Mouse (Mus musculus) erythroblast, adult 5-6 weeks (primary cell): ENCODE data around the gene Wasf1. TPM values are rescaled to one million over a fixed set of nuclear protein-coding genes. Genes with fewer than 3 reads are reported as not detected.

ENCODE experiments used
- ATAC-seq: replicated peaks from 2 replicates; pipeline ENCODE4 v1.8.0; 2016; ENCODE audit warnings: moderate number of reproducible peaks, mild to moderate bottlenecking, moderate TSS enrichment, inconsistent platforms; ENCODE audit not compliant: poor library complexity, low FRiP score, severe bottlenecking
- total RNA-seq, 2 experiments: library from RNA; stranded (forward) in 1 of 2; stranded (reverse) in 1 of 2; fragments of 150-400 nt in 1 of 2; fragments of 200-764, 138-1000 nt in 1 of 2; gene quantifications; 2 replicates each; pipeline versions ENCODE4 v1.2.3 to v1.2.4; 2015 to 2017; ENCODE audit warnings: low replicate concordance in 2 of 2

The Wasf1 gene
- total RNA-seq (2015; ENCODE audit: low replicate concordance): not detected in 2 replicates
- total RNA-seq (2017; ENCODE audit: low replicate concordance): not detected in 2 replicates

DNA sequence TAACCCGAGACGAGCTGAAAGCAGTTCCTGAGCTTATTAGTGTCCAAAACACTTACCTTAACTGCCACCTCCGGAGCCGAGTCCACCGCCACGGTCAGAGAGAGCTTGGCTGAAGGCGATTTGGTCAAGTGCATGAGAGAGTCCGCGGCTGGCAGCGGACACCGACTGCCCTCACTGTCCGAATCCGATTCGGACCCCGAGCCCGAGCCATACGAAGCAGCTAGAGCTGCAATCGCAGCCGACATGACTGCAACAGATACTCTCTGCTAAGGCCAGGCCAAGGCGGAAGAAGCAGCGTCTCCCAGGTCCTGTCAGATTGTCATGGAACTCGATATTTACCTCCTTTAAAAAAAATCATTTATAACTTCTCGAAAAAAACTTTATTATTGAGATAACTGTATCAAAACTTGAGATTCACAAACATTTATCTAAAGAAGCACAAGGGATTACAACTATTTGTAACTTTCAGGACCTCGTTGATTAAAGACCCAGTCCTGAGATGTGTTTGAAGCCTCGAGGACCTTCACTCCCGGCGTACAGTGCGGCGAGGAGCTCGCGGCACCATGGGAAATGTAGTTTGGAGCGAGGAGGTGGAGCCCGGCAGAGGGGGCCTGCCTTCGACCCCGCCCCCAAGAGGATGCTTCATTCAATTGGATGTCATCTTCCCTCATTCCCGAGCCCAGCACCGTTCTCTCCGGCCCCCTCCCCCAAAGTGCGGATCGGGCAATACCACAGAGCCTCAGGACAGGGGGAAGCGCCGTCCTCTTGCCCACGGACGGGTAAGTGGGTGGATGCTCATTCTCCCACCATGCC, at the start of gene Wasf1, which contains the start of gene Cdc40:
TSS of gene Wasf1 (plus strand) at position 645 of the 813 bp plus-strand sequence.
TSS of gene Cdc40 (minus strand) at position 481 of the 813 bp plus-strand sequence.
- peak; percentile 99 for ATAC-seq

DNA sequence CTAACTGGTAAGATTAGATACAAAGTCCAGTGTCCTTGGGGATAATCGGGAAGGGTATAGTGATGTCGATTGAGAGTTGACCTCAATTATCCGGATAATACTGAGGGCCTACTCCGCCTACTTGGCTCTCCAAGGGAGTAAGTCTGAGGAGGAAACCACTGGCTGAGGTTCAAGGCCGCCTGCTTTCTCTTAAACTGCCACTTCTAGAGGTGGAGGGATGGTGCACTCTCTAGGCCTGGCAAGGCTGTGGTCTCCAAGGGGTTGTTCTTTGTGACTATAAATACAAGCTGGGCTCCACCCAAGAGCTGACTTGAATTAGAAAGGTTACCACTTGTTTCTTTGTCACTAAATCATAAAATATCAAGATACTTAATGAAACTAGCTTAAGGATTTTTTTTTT, 43.2 kb upstream of the Wasf1 start:
- no peak for ATAC-seq

GRCm38 (mm10) chr10:40843841-40844240, 39.4 kb upstream of the Wasf1 start:
- ATAC-seq: no peak

- no peak for ATAC-seq
Measured at GRCm38 (mm10) chr10:40844546-40844945, 38.7 kb upstream of the Wasf1 start.

GRCm38 (mm10) chr10:40845626-40846025, 37.6 kb upstream of the Wasf1 start:
- no peak for ATAC-seq

DNA sequence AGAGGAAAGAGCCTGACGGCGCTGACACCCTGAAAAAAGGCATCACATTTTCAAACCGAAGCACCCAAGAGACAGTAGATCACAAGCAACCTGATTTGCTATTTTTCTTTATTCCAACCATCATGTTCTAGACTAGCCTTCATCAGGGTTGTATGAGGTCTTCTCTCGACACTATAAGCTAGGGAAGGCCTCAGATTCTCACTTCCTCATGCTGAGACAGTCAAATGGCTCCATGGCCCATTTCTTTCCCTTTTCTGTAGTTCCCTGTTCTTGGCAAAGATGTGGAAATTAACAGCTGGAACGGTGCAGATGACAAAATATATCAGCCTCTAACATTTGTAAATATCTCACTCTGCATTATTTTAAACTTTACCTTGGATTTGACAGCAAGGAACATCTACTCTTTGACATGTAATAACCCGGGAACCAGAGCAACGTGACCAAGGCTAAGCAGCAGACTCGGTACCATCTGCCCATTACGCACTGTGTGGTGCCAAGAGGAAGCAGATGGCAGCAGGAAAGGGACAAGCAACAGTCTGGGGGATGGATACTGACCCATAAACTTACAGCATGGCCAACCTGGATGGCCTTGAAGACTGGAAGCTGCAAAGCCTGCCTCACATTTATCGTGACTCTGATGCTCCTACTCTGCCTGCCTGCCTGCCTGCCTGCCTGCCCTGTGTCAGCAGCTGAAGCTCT, 36.0 kb upstream of the Wasf1 start:
- ATAC-seq: no peak

- ATAC-seq: no peak
Measured at GRCm38 (mm10) chr10:40850644-40851043, 32.6 kb upstream of the Wasf1 start.

DNA sequence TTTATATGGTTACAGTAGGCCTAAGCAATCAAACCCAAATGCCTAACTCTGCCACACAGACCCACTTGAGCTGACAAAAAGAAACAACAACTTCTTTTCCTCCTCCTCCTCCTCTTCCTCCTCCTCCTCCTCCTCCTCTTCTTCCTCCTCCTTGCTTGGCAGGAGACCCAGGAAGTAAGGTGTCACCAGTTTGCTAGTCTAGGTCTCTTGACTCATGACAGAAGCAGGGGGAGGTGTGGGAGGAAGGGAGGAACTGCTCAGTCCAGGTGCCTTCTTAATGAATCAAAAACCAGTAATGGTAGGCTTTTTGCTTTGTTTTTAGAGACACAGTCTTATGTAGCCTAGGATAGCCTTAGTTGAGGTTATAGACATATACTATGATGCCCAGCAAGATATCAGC, 32.1 kb upstream of the Wasf1 start:
- no peak for ATAC-seq

- ATAC-seq: no peak
Measured at GRCm38 (mm10) chr10:40855616-40856015, 27.7 kb upstream of the Wasf1 start.

DNA sequence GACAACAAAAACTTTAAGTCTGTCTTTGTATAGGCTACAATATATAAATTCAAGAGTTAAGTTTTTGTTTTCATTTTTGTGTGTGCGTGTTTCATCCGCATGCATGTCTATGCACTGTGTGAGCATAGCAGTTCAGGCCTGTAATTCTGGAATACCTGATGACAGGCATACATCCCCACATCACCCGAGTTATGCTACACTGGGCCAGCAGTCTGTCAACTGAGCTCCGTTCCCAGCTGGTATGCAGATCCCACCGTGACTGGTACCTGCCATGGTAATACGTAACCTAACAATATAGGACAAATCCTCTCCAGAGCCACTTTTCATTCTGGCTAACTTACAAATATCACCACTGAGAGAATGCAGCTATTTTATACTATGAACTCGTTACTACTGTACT, 26.6 kb upstream of the Wasf1 start:
- ATAC-seq: no peak

DNA sequence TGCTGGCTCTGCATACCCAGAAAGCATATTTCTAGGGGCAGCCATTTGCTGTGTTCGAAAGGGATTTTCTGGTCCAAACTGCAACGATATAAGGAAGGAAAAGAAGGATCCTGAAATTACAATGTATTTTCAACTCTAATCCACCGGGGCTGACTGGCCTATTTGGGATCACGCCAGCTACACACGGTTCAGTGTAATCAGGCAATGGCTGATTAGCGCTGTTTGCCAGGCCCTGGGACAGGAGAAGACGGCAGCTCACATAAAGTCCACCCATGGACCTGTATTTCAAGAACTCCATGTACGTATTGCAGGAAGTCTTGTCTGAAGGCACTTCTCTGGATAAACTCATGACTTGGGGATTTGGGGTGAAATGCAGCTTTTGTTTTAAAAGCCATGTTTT, 25.7 kb upstream of the Wasf1 start:
- ATAC-seq: no peak

DNA sequence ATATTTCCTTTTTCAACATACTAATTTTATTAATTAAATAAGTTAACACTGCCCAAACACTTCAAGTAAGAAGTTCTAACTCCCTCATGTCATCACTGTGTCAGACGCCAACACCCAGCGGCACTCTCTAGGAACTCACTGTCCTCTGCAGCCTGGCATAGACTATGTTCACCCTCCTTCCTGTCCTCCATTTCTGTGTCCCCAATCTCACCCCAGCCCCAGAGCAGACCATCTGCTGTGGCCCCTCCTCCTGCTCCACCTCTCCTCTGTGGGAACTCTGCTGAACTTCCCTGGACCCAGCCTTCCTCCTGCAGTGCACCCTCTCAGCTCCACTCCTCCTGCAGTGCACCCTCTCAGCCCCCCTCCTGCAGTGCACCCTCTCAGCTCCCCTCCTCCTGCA, 15.2 kb upstream of the Wasf1 start:
- no peak for ATAC-seq

GRCm38 (mm10) chr10:40871301-40871700, 12.0 kb upstream of the Wasf1 start:
- ATAC-seq: no peak

- ATAC-seq: no peak
Measured at GRCm38 (mm10) chr10:40872052-40872451, 11.2 kb upstream of the Wasf1 start.

GRCm38 (mm10) chr10:40878246-40878645, 5.0 kb upstream of the Wasf1 start:
- no peak for ATAC-seq

DNA sequence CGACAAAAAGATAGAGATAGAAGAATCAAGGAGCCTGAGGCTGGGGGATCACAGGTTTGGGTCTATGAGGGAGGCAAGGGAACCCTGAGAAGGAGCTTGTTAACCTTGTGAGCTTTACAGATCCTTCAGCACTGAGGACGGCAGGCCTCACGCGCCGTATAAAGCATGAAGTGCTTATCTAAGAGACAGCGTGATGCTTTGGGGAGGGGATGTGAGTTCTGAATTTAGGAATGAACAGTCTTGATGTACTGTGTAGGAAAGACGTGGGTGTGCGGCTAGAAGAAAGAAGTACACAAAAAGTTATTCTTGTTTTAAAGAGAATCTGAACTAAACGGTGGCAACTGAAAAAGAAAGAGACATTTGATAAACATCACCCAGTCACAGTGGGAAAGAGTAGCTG, 3.3 kb upstream of the Wasf1 start:
- no peak for ATAC-seq

GRCm38 (mm10) chr10:40881236-40881635, 2.0 kb upstream of the Wasf1 start:
- no peak for ATAC-seq

GRCm38 (mm10) chr10:40882333-40882732, 942 bp upstream of the Wasf1 start:
- peak; percentile 16; the same call in 1 of the 2 replicates for ATAC-seq

DNA sequence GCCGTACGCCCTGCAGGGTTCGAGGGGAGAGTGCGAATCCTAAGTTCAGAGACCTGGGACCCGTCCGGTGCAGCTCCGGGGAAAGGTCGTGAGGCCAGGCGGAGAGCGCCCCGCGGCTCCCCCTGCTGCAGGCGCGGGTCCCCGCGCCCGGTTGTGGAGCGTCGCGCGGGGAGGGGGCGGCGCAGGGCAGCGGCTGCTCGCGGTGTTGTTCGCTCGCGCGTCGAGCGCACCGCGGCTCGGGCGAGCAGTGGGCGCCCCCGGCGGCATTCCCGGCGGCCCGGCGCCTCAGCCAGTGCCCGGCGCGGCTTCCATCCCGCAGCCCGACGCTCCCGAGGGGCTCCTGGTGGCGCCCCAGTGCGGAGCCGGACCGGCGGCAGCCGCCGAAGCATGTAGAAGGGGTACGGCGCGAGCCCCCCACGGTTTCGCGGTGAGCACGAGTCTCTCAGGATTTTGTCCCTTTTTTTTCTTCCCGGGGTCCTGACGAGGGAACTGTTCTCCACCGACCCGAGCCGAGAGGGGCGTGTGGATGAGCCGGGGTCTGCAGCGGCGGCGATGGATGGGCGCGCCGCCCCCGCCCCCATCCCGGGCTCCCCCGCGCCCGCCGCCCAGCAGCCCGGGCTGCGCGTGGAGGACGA, 486 bp downstream of the Wasf1 start:
- no peak for ATAC-seq

GRCm38 (mm10) chr10:40884279-40884806, 1.1 kb downstream of the Wasf1 start:
- no peak for ATAC-seq
